Mouse (Mus musculus) thymus, adult 2 months (tissue): ENCODE data around the gene Enox1. TPM values are rescaled to one million over a fixed set of nuclear protein-coding genes. Genes with fewer than 3 reads are reported as not detected.

Experiments used
- DNase-seq: peaks from one replicate; pipeline ENCODE4 v3.0.0; 2021
- H3K27ac ChIP-seq: fragments of 200-500 bp; 2 replicates; pipeline ENCODE4 v1.5.1; 2012; ENCODE audit warnings: low read length, control low read depth; ENCODE audit not compliant: control insufficient read depth, insufficient read depth
- H3K27me3 ChIP-seq: fragments of 200-500 bp; 2 replicates; pipeline ENCODE4 v1.6.1; 2012; ENCODE audit warnings: mild to moderate bottlenecking, low read length, moderate library complexity, mixed read lengths; ENCODE audit not compliant: control insufficient read depth, insufficient read depth
- H3K36me3 ChIP-seq: fragments of 200-500 bp; 2 replicates; pipeline ENCODE4 v1.6.1; 2012; ENCODE audit warnings: mild to moderate bottlenecking, low read length, moderate library complexity; ENCODE audit not compliant: control insufficient read depth, insufficient read depth
- H3K4me1 ChIP-seq: fragments of 200-500 bp; replicated peaks from 2 replicates; pipeline ENCODE4 v1.6.1; 2012; ENCODE audit warnings: low read length; ENCODE audit not compliant: control insufficient read depth, insufficient read depth
- H3K4me3 ChIP-seq: fragments of 200-500 bp; 2 replicates; pipeline ENCODE4 v1.5.1; 2012; ENCODE audit warnings: mild to moderate bottlenecking, low read length, control low read depth, moderate library complexity; ENCODE audit not compliant: control insufficient read depth, insufficient read depth
- CTCF ChIP-seq: fragments of 200-500 bp; IDR thresholded peaks from 2 replicates; pipeline ENCODE4 v1.5.1; 2012; ENCODE audit warnings: mild to moderate bottlenecking, control low read depth, low read length, moderate library complexity, borderline replicate concordance; ENCODE audit not compliant: control insufficient read depth, poor library complexity, insufficient read depth; ENCODE audit errors: extremely low read depth
- POLR2A ChIP-seq: fragments of 200-500 bp; IDR thresholded peaks from 2 replicates; pipeline ENCODE4 v1.6.1; 2012; ENCODE audit warnings: mild to moderate bottlenecking, low read length, control low read depth, moderate library complexity; ENCODE audit not compliant: control insufficient read depth, poor library complexity, insufficient read depth; ENCODE audit errors: extremely low read depth
- WGBS: fragments of 180-500 bp; shearing (Covaris S2); methylation state at CpG from one replicate; pipeline ENCODE4 v1.1.7; 2018; 5-methylcytosine and 5-hydroxymethylcytosine counted together
- polyA plus RNA-seq: library from polyadenylated mRNA; depleted of rRNA; stranded (reverse); fragments of >200 nt; gene quantifications from 2 replicates; pipeline ENCODE4 v1.2.3, GENCODE M21; 2012

Enox1 gene
- polyA plus RNA-seq, 1 experiment = 0.38 TPM

- Histone ChIP-seq H3K4me1 (no peaks in the 10 kb centered on the region), H3K27ac (no peak overlapping the region), H3K4me3 (no peak overlapping the region), H3K27me3 (no peaks in the 10 kb centered on the region), H3K36me3 (no peaks in the 10 kb centered on the region)
- no peak for TF ChIP-seq POLR2A
- no peak for TF ChIP-seq CTCF
- DNase-seq = no peak
- WGBS = 93% methylated on average over 9 of the region's 9 CpGs
These were observed 558.5 kb downstream of the Enox1 start for GRCm38 (mm10) chr14:77714931-77715535.

- Histone ChIP-seq H3K4me1 (no peaks in the 10 kb centered on the region), H3K27ac (no peak overlapping the region), H3K27me3 (no peaks in the 10 kb centered on the region), H3K36me3 (no peaks in the 10 kb centered on the region), H3K4me3 (no peak overlapping the region)
- no peak for DNase-seq
- WGBS = 97% methylated on average over 5 of the region's 5 CpGs
- TF ChIP-seq CTCF = no peak
- TF ChIP-seq POLR2A = no peak
These were observed 560.4 kb downstream of the Enox1 start for GRCm38 (mm10) chr14:77716981-77717380.

- Histone ChIP-seq H3K4me3 (no peak overlapping the region), H3K4me1 (no peaks in the 10 kb centered on the region), H3K27ac (no peak overlapping the region), H3K36me3 (no peaks in the 10 kb centered on the region), H3K27me3 (no peaks in the 10 kb centered on the region)
- WGBS = 92% methylated on average over 8 of the region's 8 CpGs
- no peak for DNase-seq
- TF ChIP-seq CTCF (no peak), POLR2A (no peak)
These were observed 562.3 kb downstream of the Enox1 start for GRCm38 (mm10) chr14:77718814-77719213.

GRCm38 (mm10) chr14:77738056-77738455 is 581.5 kb downstream of the Enox1 start:
- Histone ChIP-seq H3K4me3 (no peak overlapping the region), H3K27me3 (no peaks in the 10 kb centered on the region), H3K27ac (no peak overlapping the region), H3K4me1 (no peaks in the 10 kb centered on the region), H3K36me3 (no peaks in the 10 kb centered on the region)
- 76% methylated on average over 3 of the region's 3 CpGs for WGBS
- TF ChIP-seq POLR2A (no peak), CTCF (no peak)
- DNase-seq = no peak

GRCm38 (mm10) chr14:77738751-77739365 is 582.3 kb downstream of the Enox1 start:
- no peaks in the 10 kb centered on the region for H3K27me3 ChIP-seq
- WGBS = 92% methylated on average over 7 of the region's 7 CpGs
- DNase-seq = no peak
- no peaks in the 10 kb centered on the region for H3K36me3 ChIP-seq
- H3K4me3 ChIP-seq = no peak overlapping the region
- no peak for TF ChIP-seq CTCF
- no peak for TF ChIP-seq POLR2A
- no peaks in the 10 kb centered on the region for H3K4me1 ChIP-seq
- H3K27ac ChIP-seq = no peak overlapping the region

GRCm38 (mm10) chr14:77739376-77739775 is 582.8 kb downstream of the Enox1 start:
- Histone ChIP-seq H3K4me1 (no peaks in the 10 kb centered on the region), H3K27ac (no peak overlapping the region), H3K27me3 (no peaks in the 10 kb centered on the region), H3K36me3 (no peaks in the 10 kb centered on the region), H3K4me3 (no peak overlapping the region)
- no peak for DNase-seq
- TF ChIP-seq POLR2A = no peak
- no peak for TF ChIP-seq CTCF

- H3K36me3 ChIP-seq = no peaks in the 10 kb centered on the region
- 97% methylated on average over 5 of the region's 5 CpGs for WGBS
- no peak overlapping the region for H3K27ac ChIP-seq
- H3K27me3 ChIP-seq = no peaks in the 10 kb centered on the region
- no peaks in the 10 kb centered on the region for H3K4me1 ChIP-seq
- TF ChIP-seq CTCF = no peak
- TF ChIP-seq POLR2A = no peak
- H3K4me3 ChIP-seq = no peak overlapping the region
- no peak for DNase-seq
These were observed 588.2 kb downstream of the Enox1 start for GRCm38 (mm10) chr14:77744638-77745240.
